Mouse (Mus musculus) forebrain, embryonic 15.5 days (tissue): ENCODE data around the gene Tmem222. TPM values are rescaled to one million over a fixed set of nuclear protein-coding genes. Genes with fewer than 3 reads are reported as not detected.

Experiments used
- ATAC-seq: fragments of 200-750 bp; cut with Nextera tagmentation; replicated peaks from 2 replicates; pipeline ENCODE4 v1.8.0; 2017; ENCODE audit warnings: mild to moderate bottlenecking, moderate TSS enrichment, moderate library complexity
- H3K27ac ChIP-seq: fragments of 300-500 bp; sonication (generic); replicated peaks from 2 replicates; pipeline ENCODE4 v1.5.1; 2015; ENCODE audit warnings: mild to moderate bottlenecking, inconsistent platforms
- H3K27me3 ChIP-seq: fragments of 300-500 bp; sonication (generic); 2 replicates; pipeline ENCODE4 v1.6.1; 2015; ENCODE audit warnings: inconsistent platforms
- H3K36me3 ChIP-seq: fragments of 300-500 bp; sonication (generic); 2 replicates; pipeline ENCODE4 v1.6.1; 2015; ENCODE audit warnings: mild to moderate bottlenecking, inconsistent platforms
- H3K4me1 ChIP-seq: fragments of 300-500 bp; sonication (generic); 2 replicates; pipeline ENCODE4 v1.6.1; 2015; ENCODE audit warnings: inconsistent platforms
- H3K4me2 ChIP-seq: fragments of 300-500 bp; sonication (generic); replicated peaks from 2 replicates; pipeline ENCODE4 v1.6.1; 2015; ENCODE audit warnings: mild to moderate bottlenecking, inconsistent platforms
- H3K4me3 ChIP-seq: fragments of 300-500 bp; sonication (generic); 2 replicates; pipeline ENCODE4 v1.5.1; 2015; ENCODE audit warnings: mild to moderate bottlenecking, inconsistent platforms
- H3K9ac ChIP-seq: fragments of 300-500 bp; sonication (generic); replicated peaks from 2 replicates; pipeline ENCODE4 v1.6.1; 2015; ENCODE audit warnings: mild to moderate bottlenecking, inconsistent platforms
- H3K9me3 ChIP-seq: fragments of 300-500 bp; sonication (generic); 2 replicates; pipeline ENCODE4 v1.6.1; 2016; ENCODE audit warnings: inconsistent platforms
- WGBS: fragments of 180-500 bp; shearing (Covaris S2); methylation state at CpG from one replicate; pipeline ENCODE4 v1.1.7; 2015; ENCODE audit warnings: mixed read lengths; 5-methylcytosine and 5-hydroxymethylcytosine counted together
- polyA plus RNA-seq: library from polyadenylated mRNA; unstranded; fragments of >200 nt; fragmentation: Nextera tagmentation; extraction: Ambion mirVana; gene quantifications from 2 replicates; pipeline ENCODE4 v1.2.1, GENCODE M21; 2015

Gene Tmem222
- polyA plus RNA-seq, 1 experiment from 2014 or later = 112 TPM

GRCm38 (mm10) chr4:133262375-133262765 lies 15.2 kb downstream of the Tmem222 start:
- Histone ChIP-seq H3K9ac (no peak overlapping the region), H3K4me1 (no peaks in the 10 kb centered on the region), H3K36me3 (peaks cover 37% of the 10 kb centered on the region), H3K4me2 (no peak overlapping the region), H3K9me3 (no peaks in the 10 kb centered on the region), H3K27me3 (no peaks in the 10 kb centered on the region), H3K4me3 (no peak overlapping the region), H3K27ac (no peak overlapping the region)
- no peak for ATAC-seq
- 68% methylated on average over 7 of the region's 7 CpGs for WGBS

- Histone ChIP-seq H3K4me2 (no peak overlapping the region), H3K9me3 (no peaks in the 10 kb centered on the region), H3K36me3 (peaks cover 33% of the 10 kb centered on the region), H3K27ac (no peak overlapping the region), H3K9ac (no peak overlapping the region), H3K4me1 (no peaks in the 10 kb centered on the region), H3K4me3 (no peak overlapping the region), H3K27me3 (no peaks in the 10 kb centered on the region)
- no peak for ATAC-seq
- 48% methylated on average over 10 of the region's 10 CpGs for WGBS
Measured at GRCm38 (mm10) chr4:133261641-133262374, 15.8 kb downstream of the Tmem222 start.

- Histone ChIP-seq H3K9ac (no peak overlapping the region), H3K27me3 (peaks cover 11% of the 10 kb centered on the region), H3K9me3 (no peaks in the 10 kb centered on the region), H3K36me3 (no peaks in the 10 kb centered on the region), H3K27ac (no peak overlapping the region), H3K4me2 (no peak overlapping the region), H3K4me1 (no peaks in the 10 kb centered on the region), H3K4me3 (no peak overlapping the region)
- WGBS = 80% methylated on average over 12 of the region's 12 CpGs
- no peak for ATAC-seq
Measured at GRCm38 (mm10) chr4:133257798-133258408, 19.7 kb downstream of the Tmem222 start.

- Histone ChIP-seq H3K4me2 (no peak overlapping the region), H3K9me3 (no peaks in the 10 kb centered on the region), H3K27me3 (peaks cover 17% of the 10 kb centered on the region)
Measured at GRCm38 (mm10) chr4:133257230-133257629, 20.4 kb downstream of the Tmem222 start.

GRCm38 (mm10) chr4:133256820-133257219 lies 20.8 kb downstream of the Tmem222 start:
- 16% methylated on average over 24 of the region's 24 CpGs for WGBS
- no peaks in the 10 kb centered on the region for H3K9me3 ChIP-seq
- H3K27ac ChIP-seq = no peak overlapping the region
- H3K4me3 ChIP-seq = no peak overlapping the region
- H3K4me2 ChIP-seq = no peak overlapping the region
- no peak overlapping the region for H3K9ac ChIP-seq
- H3K36me3 ChIP-seq = no peaks in the 10 kb centered on the region
- H3K27me3 ChIP-seq = peaks cover 21% of the 10 kb centered on the region
- no peaks in the 10 kb centered on the region for H3K4me1 ChIP-seq
- no peak for ATAC-seq

More at GRCm38 (mm10) chr4:133257230-133257629, 20.4 kb downstream of the Tmem222 start:
- no peak overlapping the region for H3K27ac ChIP-seq
- H3K36me3 ChIP-seq = no peaks in the 10 kb centered on the region
- H3K9ac ChIP-seq = no peak overlapping the region
- ATAC-seq = no peak
- no peak overlapping the region for H3K4me3 ChIP-seq
- WGBS = 31% methylated on average over 12 of the region's 12 CpGs
- no peaks in the 10 kb centered on the region for H3K4me1 ChIP-seq

GRCm38 (mm10) chr4:133255392-133255791 lies 22.2 kb downstream of the Tmem222 start:
- WGBS = 65% methylated on average over 6 of the region's 6 CpGs

GRCm38 (mm10) chr4:133253412-133253811 lies 24.2 kb downstream of the Tmem222 start:
- WGBS = 80% methylated on average over 12 of the region's 12 CpGs
- no peak overlapping the region for H3K4me3 ChIP-seq
- H3K4me2 ChIP-seq = no peak overlapping the region
- no peak for ATAC-seq
- no peak overlapping the region for H3K9ac ChIP-seq
- no peaks in the 10 kb centered on the region for H3K36me3 ChIP-seq
- H3K27ac ChIP-seq = no peak overlapping the region
- peaks cover 13% of the 10 kb centered on the region for H3K4me1 ChIP-seq
- no peaks in the 10 kb centered on the region for H3K9me3 ChIP-seq
- peaks cover 50% of the 10 kb centered on the region for H3K27me3 ChIP-seq

More at GRCm38 (mm10) chr4:133255392-133255791, 22.2 kb downstream of the Tmem222 start:
- no peak for ATAC-seq
- no peak overlapping the region for H3K4me3 ChIP-seq
- H3K9ac ChIP-seq = no peak overlapping the region
- no peaks in the 10 kb centered on the region for H3K9me3 ChIP-seq
- no peak overlapping the region for H3K27ac ChIP-seq
- peaks cover 36% of the 10 kb centered on the region for H3K27me3 ChIP-seq
- no peaks in the 10 kb centered on the region for H3K36me3 ChIP-seq
- H3K4me2 ChIP-seq = no peak overlapping the region
- H3K4me1 ChIP-seq = peaks cover 13% of the 10 kb centered on the region

GRCm38 (mm10) chr4:133252089-133252488 lies 25.5 kb downstream of the Tmem222 start:
- 37% methylated on average over 4 of the region's 4 CpGs for WGBS

GRCm38 (mm10) chr4:133251214-133251613 lies 26.4 kb downstream of the Tmem222 start:
- peak overlapping the region; percentile 49 for H3K9ac ChIP-seq
- no peak for ATAC-seq

More at GRCm38 (mm10) chr4:133252089-133252488, 25.5 kb downstream of the Tmem222 start:
- Histone ChIP-seq H3K4me3 (no peak overlapping the region), H3K27me3 (peaks cover 60% of the 10 kb centered on the region), H3K9me3 (no peaks in the 10 kb centered on the region), H3K36me3 (no peaks in the 10 kb centered on the region), H3K4me1 (peaks cover 13% of the 10 kb centered on the region), H3K9ac (no peak overlapping the region), H3K27ac (no peak overlapping the region), H3K4me2 (no peak overlapping the region)
- ATAC-seq = no peak

GRCm38 (mm10) chr4:133250609-133251008 lies 27.0 kb downstream of the Tmem222 start:
- WGBS = 4% methylated on average over 22 of the region's 22 CpGs
- H3K36me3 ChIP-seq = no peaks in the 10 kb centered on the region
- peaks cover 66% of the 10 kb centered on the region for H3K27me3 ChIP-seq
- H3K4me2 ChIP-seq = peak overlapping the region; percentile 52
- no peak for ATAC-seq
- peaks cover 13% of the 10 kb centered on the region for H3K4me1 ChIP-seq
- H3K27ac ChIP-seq = no peak overlapping the region
- no peaks in the 10 kb centered on the region for H3K9me3 ChIP-seq
- H3K4me3 ChIP-seq = peak overlapping the region; percentile 38
- peak overlapping the region; percentile 49 for H3K9ac ChIP-seq

More at GRCm38 (mm10) chr4:133251214-133251613, 26.4 kb downstream of the Tmem222 start:
- H3K4me2 ChIP-seq = peak overlapping the region; percentile 52
- WGBS = 1% methylated on average over 30 of the region's 31 CpGs
- no peak overlapping the region for H3K27ac ChIP-seq
- peaks cover 13% of the 10 kb centered on the region for H3K4me1 ChIP-seq
- no peaks in the 10 kb centered on the region for H3K9me3 ChIP-seq
- H3K36me3 ChIP-seq = no peaks in the 10 kb centered on the region
- peak overlapping the region; percentile 38 for H3K4me3 ChIP-seq
- H3K27me3 ChIP-seq = peaks cover 64% of the 10 kb centered on the region

GRCm38 (mm10) chr4:133247806-133248449 lies 29.7 kb downstream of the Tmem222 start:
- Histone ChIP-seq H3K9me3 (no peaks in the 10 kb centered on the region), H3K27me3 (peaks cover 66% of the 10 kb centered on the region), H3K27ac (no peak overlapping the region), H3K9ac (no peak overlapping the region), H3K4me2 (no peak overlapping the region), H3K36me3 (no peaks in the 10 kb centered on the region), H3K4me1 (peaks cover 13% of the 10 kb centered on the region), H3K4me3 (no peak overlapping the region)
- ATAC-seq = no peak
- 81% methylated on average over 13 of the region's 13 CpGs for WGBS

- Histone ChIP-seq H3K9ac (no peak overlapping the region), H3K4me1 (peaks cover 13% of the 10 kb centered on the region), H3K27ac (no peak overlapping the region), H3K9me3 (no peaks in the 10 kb centered on the region), H3K36me3 (no peaks in the 10 kb centered on the region), H3K27me3 (peaks cover 66% of the 10 kb centered on the region), H3K4me2 (no peak overlapping the region), H3K4me3 (no peak overlapping the region)
- WGBS = 23% methylated on average over 15 of the region's 15 CpGs
- ATAC-seq = no peak
Measured at GRCm38 (mm10) chr4:133247072-133247471, 30.5 kb downstream of the Tmem222 start.
